Mouse (Mus musculus): Measurements from ENCODE around the gene Bcl2l2. TPM values are rescaled to one million over a fixed set of nuclear protein-coding genes. Genes with fewer than 3 reads are reported as not detected.

Gene Bcl2l2
- 3.4 and 4.1 TPM in 2 replicates for polyA plus RNA-seq (2015; fragmentation: Nextera tagmentation; extraction: Ambion mirVana)

GRCm38 (mm10) chr14:54883154-54884021, at the start of gene Bcl2l2, which contains the start of gene Gm20521:
Gene Bcl2l2 (plus strand): TSS chr14:54883377.
Gene Gm20521 (plus strand): TSS chr14:54883441.
- under 1% methylated on average over 26 of the region's 27 CpGs for WGBS
- Histone ChIP-seq H3K9ac (peak within 1 kb of the TSS; percentile 81), H3K4me1 (peaks cover 24% of the 10 kb centered on the region), H3K4me3 (peak within 1 kb of the TSS; percentile 68), H3K4me2 (peak within 1 kb of the TSS; percentile 72), H3K36me3 (ENCODE audit: poor library complexity, severe bottlenecking) (peaks cover 21% of the 10 kb centered on the region), H3K27me3 (peaks cover 4% of the 10 kb centered on the region; the same call in 1 of the 2 replicates), H3K27ac (peak within 1 kb of the TSS; percentile 90), H3K9me3 (replicated peaks) (no peaks in the 10 kb centered on the region)
- ATAC-seq: peak; percentile 86

- Histone ChIP-seq H3K9me3 (replicated peaks) (no peaks in the 10 kb centered on the region), H3K27ac (no peak overlapping the region), H3K4me3 (no peak overlapping the region), H3K4me2 (no peak overlapping the region), H3K27me3 (no peaks in the 10 kb centered on the region; the same call in 1 of the 2 replicates), H3K4me1 (no peaks in the 10 kb centered on the region), H3K9ac (no peak overlapping the region), H3K36me3 (ENCODE audit: poor library complexity, severe bottlenecking) (no peaks in the 10 kb centered on the region)
- 3% methylated on average over 4 of the region's 4 CpGs for WGBS
- ATAC-seq: 0 out of 2 replicates have a peak, but pooled peaks have one; percentile 27
These were observed 39.7 kb upstream of the Bcl2l2 start for GRCm38 (mm10) chr14:54843461-54843860.

- no peak overlapping the region for H3K27ac ChIP-seq
- no peaks in the 10 kb centered on the region for H3K27me3 ChIP-seq
- no peak for ATAC-seq
- H3K4me2 ChIP-seq: no peak overlapping the region
- H3K9ac ChIP-seq: no peak overlapping the region
- WGBS: 98% methylated on average over 3 of the region's 3 CpGs
- H3K4me3 ChIP-seq: no peak overlapping the region
- H3K36me3 ChIP-seq (ENCODE audit: poor library complexity, severe bottlenecking): peaks cover 43% of the 10 kb centered on the region
- H3K4me1 ChIP-seq: no peaks in the 10 kb centered on the region
- H3K9me3 ChIP-seq (replicated peaks): no peaks in the 10 kb centered on the region
These were observed 27.5 kb upstream of the Bcl2l2 start for GRCm38 (mm10) chr14:54855726-54856125.

GRCm38 (mm10) chr14:54856703-54857102, 26.5 kb upstream of the Bcl2l2 start:
- Histone ChIP-seq H3K27me3 (no peaks in the 10 kb centered on the region), H3K27ac (no peak overlapping the region), H3K4me2 (no peak overlapping the region), H3K36me3 (ENCODE audit: poor library complexity, severe bottlenecking) (peaks cover 43% of the 10 kb centered on the region), H3K4me3 (no peak overlapping the region), H3K4me1 (no peaks in the 10 kb centered on the region), H3K9me3 (replicated peaks) (no peaks in the 10 kb centered on the region), H3K9ac (no peak overlapping the region)
- WGBS: 89% methylated on average over 7 of the region's 7 CpGs
- ATAC-seq: no peak

GRCm38 (mm10) chr14:54857891-54858290, 25.3 kb upstream of the Bcl2l2 start:
- no peak for ATAC-seq
- Histone ChIP-seq H3K4me1 (no peaks in the 10 kb centered on the region), H3K9me3 (replicated peaks) (no peaks in the 10 kb centered on the region), H3K27me3 (no peaks in the 10 kb centered on the region), H3K4me2 (no peak overlapping the region), H3K36me3 (ENCODE audit: poor library complexity, severe bottlenecking) (peaks cover 43% of the 10 kb centered on the region), H3K4me3 (no peak overlapping the region), H3K27ac (no peak overlapping the region), H3K9ac (no peak overlapping the region)
- WGBS: 96% methylated on average over 9 of the region's 9 CpGs

- H3K4me1 ChIP-seq: peaks cover 8% of the 10 kb centered on the region
- no peak for ATAC-seq
- peaks cover 28% of the 10 kb centered on the region for H3K36me3 ChIP-seq (ENCODE audit: poor library complexity, severe bottlenecking)
- no peak overlapping the region for H3K4me2 ChIP-seq
- 45% methylated on average over 2 of the region's 2 CpGs for WGBS
- no peaks in the 10 kb centered on the region for H3K27me3 ChIP-seq
- no peak overlapping the region for H3K27ac ChIP-seq
- H3K9me3 ChIP-seq (replicated peaks): no peaks in the 10 kb centered on the region
- no peak overlapping the region for H3K9ac ChIP-seq
- H3K4me3 ChIP-seq: no peak overlapping the region
These were observed 22.7 kb upstream of the Bcl2l2 start for GRCm38 (mm10) chr14:54860511-54860910.

- peak overlapping the region; percentile 95 for H3K9ac ChIP-seq
These were observed 19.5 kb upstream of the Bcl2l2 start for GRCm38 (mm10) chr14:54863501-54864312.

GRCm38 (mm10) chr14:54864313-54865036, 18.7 kb upstream of the Bcl2l2 start:
- Histone ChIP-seq H3K27ac (peak overlapping the region; percentile 58; the same call in 1 of the 2 replicates), H3K27me3 (no peaks in the 10 kb centered on the region), H3K4me2 (peak overlapping the region; percentile 84), H3K36me3 (ENCODE audit: poor library complexity, severe bottlenecking) (0 out of 2 replicates have a peak, but pooled peaks cover 4% of the 10 kb centered on the region), H3K9me3 (replicated peaks) (no peaks in the 10 kb centered on the region), H3K4me3 (peak overlapping the region; percentile 96), H3K9ac (peak overlapping the region; percentile 95), H3K4me1 (peaks cover 8% of the 10 kb centered on the region)
- peak; percentile 12; the same call in 1 of the 2 replicates for ATAC-seq
- WGBS: 17% methylated on average over 21 of the region's 21 CpGs

More at GRCm38 (mm10) chr14:54863501-54864312, 19.5 kb upstream of the Bcl2l2 start:
- Histone ChIP-seq H3K4me3 (peak overlapping the region; percentile 96), H3K4me2 (peak overlapping the region; percentile 84), H3K27me3 (no peaks in the 10 kb centered on the region), H3K36me3 (ENCODE audit: poor library complexity, severe bottlenecking) (0 out of 2 replicates have a peak, but pooled peaks cover 4% of the 10 kb centered on the region), H3K27ac (peak overlapping the region; percentile 36), H3K4me1 (peaks cover 8% of the 10 kb centered on the region), H3K9me3 (replicated peaks) (no peaks in the 10 kb centered on the region)
- ATAC-seq: peak; percentile 100
- under 1% methylated on average over 55 of the region's 56 CpGs for WGBS

GRCm38 (mm10) chr14:54865626-54866025, 17.6 kb upstream of the Bcl2l2 start:
- Histone ChIP-seq H3K27ac (no peak overlapping the region), H3K4me2 (no peak overlapping the region), H3K9ac (no peak overlapping the region), H3K27me3 (no peaks in the 10 kb centered on the region), H3K9me3 (replicated peaks) (no peaks in the 10 kb centered on the region), H3K36me3 (ENCODE audit: poor library complexity, severe bottlenecking) (no peaks in the 10 kb centered on the region), H3K4me1 (peaks cover 8% of the 10 kb centered on the region), H3K4me3 (no peak overlapping the region)
- 85% methylated on average over 5 of the region's 5 CpGs for WGBS
- ATAC-seq: no peak

- Histone ChIP-seq H3K27ac (no peak overlapping the region), H3K4me1 (peaks cover 8% of the 10 kb centered on the region), H3K36me3 (ENCODE audit: poor library complexity, severe bottlenecking) (no peaks in the 10 kb centered on the region), H3K9me3 (replicated peaks) (no peaks in the 10 kb centered on the region), H3K9ac (no peak overlapping the region), H3K27me3 (no peaks in the 10 kb centered on the region), H3K4me3 (no peak overlapping the region), H3K4me2 (no peak overlapping the region)
- WGBS: 62% methylated on average over 3 of the region's 3 CpGs
- ATAC-seq: no peak
These were observed 16.9 kb upstream of the Bcl2l2 start for GRCm38 (mm10) chr14:54866268-54866667.

GRCm38 (mm10) chr14:54866936-54867335, 16.2 kb upstream of the Bcl2l2 start:
- H3K27ac ChIP-seq: no peak overlapping the region
- WGBS: 52% methylated on average over 5 of the region's 5 CpGs
- H3K36me3 ChIP-seq (ENCODE audit: poor library complexity, severe bottlenecking): no peaks in the 10 kb centered on the region
- no peak overlapping the region for H3K4me3 ChIP-seq
- H3K27me3 ChIP-seq: no peaks in the 10 kb centered on the region
- no peak for ATAC-seq
- H3K9ac ChIP-seq: no peak overlapping the region
- H3K4me2 ChIP-seq: no peak overlapping the region
- H3K9me3 ChIP-seq (replicated peaks): no peaks in the 10 kb centered on the region
- H3K4me1 ChIP-seq: peaks cover 8% of the 10 kb centered on the region

All from forebrain, embryonic 13.5 days (tissue).